Mouse (Mus musculus) heart, postnatal 0 days (tissue): ENCODE results near the gene Ciao2b. TPM values are rescaled to one million over a fixed set of nuclear protein-coding genes. Genes with fewer than 3 reads are reported as not detected.
A peak's percentile ranks its signal among the peaks of the same experiment; 100 is the strongest.
"Not testable (repeated sequence)": the region's sequence is repeated elsewhere in the genome, so short reads cannot be mapped to it uniquely, and the experiment has no call there.

Source experiments
- ATAC-seq: fragments of 200-750 bp; cut with Nextera tagmentation; 2 replicates; pipeline ENCODE4 v1.8.0; 2017; ENCODE audit warnings: low read depth, moderate number of reproducible peaks, moderate library complexity; ENCODE audit not compliant: insufficient read depth
- DNase-seq: peaks from one replicate; pipeline ENCODE4 v3.0.0-alpha.2; 2016; ENCODE audit warnings: low spot score
- H3K27ac ChIP-seq: fragments of 300-500 bp; sonication (generic); 2 replicates; pipeline ENCODE4 v1.5.1; 2014; ENCODE audit warnings: low read depth, mild to moderate bottlenecking
- H3K27me3 ChIP-seq: fragments of 300-500 bp; sonication (generic); 2 replicates; pipeline ENCODE4 v1.6.1; 2014; ENCODE audit warnings: low read length, mixed read lengths; ENCODE audit not compliant: control insufficient read depth, insufficient read depth
- H3K36me3 ChIP-seq: fragments of 300-500 bp; sonication (generic); replicated peaks from 2 replicates; pipeline ENCODE4 v1.6.1; 2014; ENCODE audit warnings: low read length, mixed read lengths; ENCODE audit not compliant: control insufficient read depth, insufficient read depth
- H3K4me1 ChIP-seq: fragments of 300-500 bp; sonication (generic); 2 replicates; pipeline ENCODE4 v1.6.1; 2014; ENCODE audit warnings: antibody characterized with exemption; ENCODE audit not compliant: control insufficient read depth, insufficient read depth
- H3K4me2 ChIP-seq: fragments of 300-500 bp; sonication (generic); 2 replicates; pipeline ENCODE4 v1.6.1; 2014; ENCODE audit warnings: low read depth, mild to moderate bottlenecking, low read length, moderate library complexity
- H3K4me3 ChIP-seq: fragments of 300-500 bp; sonication (generic); 2 replicates; pipeline ENCODE4 v1.5.1; 2014; ENCODE audit warnings: low read depth, low read length
- H3K9ac ChIP-seq: fragments of 300-500 bp; sonication (generic); replicated peaks from 2 replicates; pipeline ENCODE4 v1.6.1; 2014; ENCODE audit warnings: low read depth, low read length, mixed read lengths
- H3K9me3 ChIP-seq: fragments of 300-500 bp; sonication (generic); replicated peaks from 2 replicates; pipeline ENCODE4 v1.6.1; 2016; ENCODE audit warnings: low read length; ENCODE audit not compliant: control insufficient read depth
- CTCF ChIP-seq: IDR thresholded peaks from 2 replicates; pipeline ENCODE4 v1.5.1; 2016; ENCODE audit warnings: antibody characterized with exemption, control low read depth, low read depth
- EP300 ChIP-seq: IDR thresholded peaks from 2 replicates; pipeline ENCODE4 v1.6.1; 2016; ENCODE audit warnings: antibody characterized with exemption, low read depth
- WGBS: fragments of 180-500 bp; shearing (Covaris S2); extraction: QIAGEN DNeasy Blood & Tissue Kit; methylation state at CpG from one replicate; pipeline ENCODE4 v1.1.7; 2014; 5-methylcytosine and 5-hydroxymethylcytosine counted together
- polyA plus RNA-seq: library from polyadenylated mRNA; unstranded; fragments of >200 nt; fragmentation: Nextera tagmentation; extraction: Ambion mirVana; gene quantifications from 2 replicates; pipeline ENCODE4 v1.2.1, GENCODE M21; 2015
- total RNA-seq: library from RNA; depleted of rRNA; stranded (reverse); fragments of >200 nt; gene quantifications from 2 replicates; pipeline ENCODE4 v1.2.3, GENCODE M21; 2014; ENCODE audit warnings: low replicate concordance; rRNA removed

Gene Ciao2b
- total RNA-seq (132 and 184 TPM in 2 replicates), polyA plus RNA-seq (141 and 147 TPM in 2 replicates)

GRCm38 (mm10) chr8:104641426-104642323 is at the start of gene Ciao2b:
Gene Ciao2b (minus strand): TSS chr8:104641965.
- Histone ChIP-seq H3K27ac (peak within 1 kb of the TSS; percentile 81), H3K9me3 (no peaks in the 10 kb centered on the region), H3K4me2 (peak within 1 kb of the TSS; percentile 86), H3K36me3 (peaks cover 29% of the 10 kb centered on the region), H3K9ac (peak within 1 kb of the TSS; percentile 71), H3K4me3 (peak within 1 kb of the TSS; percentile 93), H3K27me3 (no peaks in the 10 kb centered on the region), H3K4me1 (peaks cover 12% of the 10 kb centered on the region)
- TF ChIP-seq CTCF: no peak
- 0 out of 2 replicates have a peak, but pooled peaks have one; percentile 15 for TF ChIP-seq EP300
- DNase-seq (peak; percentile 86), ATAC-seq (peak; percentile 97)
- WGBS: under 1% methylated on average over 66 of the region's 66 CpGs

GRCm38 (mm10) chr8:104688433-104688832 is 46.7 kb upstream of the Ciao2b start:
- no peak for TF ChIP-seq CTCF
- TF ChIP-seq EP300: no peak
- ATAC-seq (no peak), DNase-seq (no peak)
- no peaks in the 10 kb centered on the region for H3K9me3 ChIP-seq
- no peaks in the 10 kb centered on the region for H3K36me3 ChIP-seq
- H3K9ac ChIP-seq: no peak overlapping the region
- no peak overlapping the region for H3K4me3 ChIP-seq
- no peaks in the 10 kb centered on the region for H3K27me3 ChIP-seq
- H3K4me1 ChIP-seq: no peaks in the 10 kb centered on the region
- no peak overlapping the region for H3K4me2 ChIP-seq
- H3K27ac ChIP-seq: no peak overlapping the region
- WGBS: 33% methylated on average over 4 of the region's 4 CpGs

- ATAC-seq: no peak
Measured at GRCm38 (mm10) chr8:104655614-104656013, 13.8 kb upstream of the Ciao2b start.

GRCm38 (mm10) chr8:104654984-104655383 is 13.2 kb upstream of the Ciao2b start:
- H3K4me2 ChIP-seq: no peak overlapping the region
- TF ChIP-seq EP300: no peak
- TF ChIP-seq CTCF: peak; percentile 96
- H3K27me3 ChIP-seq: no peaks in the 10 kb centered on the region
- no peaks in the 10 kb centered on the region for H3K4me1 ChIP-seq
- peak; percentile 90 for DNase-seq
- H3K36me3 ChIP-seq: no peaks in the 10 kb centered on the region
- peak; percentile 60 for ATAC-seq
- WGBS: 3% methylated on average over 3 of the region's 3 CpGs
- H3K4me3 ChIP-seq: no peak overlapping the region
- no peak overlapping the region for H3K9ac ChIP-seq
- no peaks in the 10 kb centered on the region for H3K9me3 ChIP-seq
- no peak overlapping the region for H3K27ac ChIP-seq

More at GRCm38 (mm10) chr8:104655614-104656013, 13.8 kb upstream of the Ciao2b start:
- 79% methylated on average over 4 of the region's 4 CpGs for WGBS
- H3K4me2 ChIP-seq: no peak overlapping the region
- no peak overlapping the region for H3K27ac ChIP-seq
- TF ChIP-seq CTCF: no peak
- TF ChIP-seq EP300: no peak
- H3K9ac ChIP-seq: no peak overlapping the region
- H3K27me3 ChIP-seq: no peaks in the 10 kb centered on the region
- DNase-seq: no peak
- H3K36me3 ChIP-seq: no peaks in the 10 kb centered on the region
- H3K9me3 ChIP-seq: no peaks in the 10 kb centered on the region
- H3K4me3 ChIP-seq: no peak overlapping the region
- no peaks in the 10 kb centered on the region for H3K4me1 ChIP-seq

GRCm38 (mm10) chr8:104644187-104644586 is 2.4 kb upstream of the Ciao2b start:
- 54% methylated on average over 3 of the region's 3 CpGs for WGBS
- not testable (repeated sequence) for ATAC-seq

More at GRCm38 (mm10) chr8:104644187-104644586, 2.4 kb upstream of the Ciao2b start:
- not testable (repeated sequence) for H3K9ac ChIP-seq, DNase-seq, H3K4me2 ChIP-seq, H3K9me3 ChIP-seq, H3K36me3 ChIP-seq, H3K27ac ChIP-seq, H3K4me3 ChIP-seq, H3K27me3 ChIP-seq
- TF ChIP-seq CTCF: peak; percentile 42
- peaks cover 12% of the 10 kb centered on the region for H3K4me1 ChIP-seq
